Mouse (Mus musculus): ENCODE data around the gene Nrp1. TPM values are rescaled to one million over a fixed set of nuclear protein-coding genes. Genes with fewer than 3 reads are reported as not detected.

Nrp1 gene
- total and polyA plus RNA-seq, 3 experiments = 7.3 to 14.7 (median 11.9) TPM

DNA sequence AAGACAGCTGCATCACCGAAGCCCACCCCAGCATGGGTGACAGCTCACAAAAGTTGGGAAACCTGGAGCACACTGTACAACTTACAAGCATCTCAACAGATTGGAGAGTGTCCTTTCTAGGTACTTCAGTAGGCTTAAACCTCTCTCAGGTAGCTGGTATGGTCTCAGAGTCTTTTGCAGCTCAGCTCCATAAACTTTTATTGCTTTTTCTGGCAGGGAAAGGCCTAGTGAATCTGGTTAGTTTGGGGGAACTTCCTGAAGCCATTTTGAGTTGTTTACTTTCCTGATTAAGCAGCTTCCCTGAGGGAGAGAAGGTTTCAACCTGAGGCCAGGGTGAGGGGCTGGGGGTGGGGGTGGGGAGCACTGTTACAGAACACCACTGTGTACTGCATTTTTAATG is 31.1 kb upstream of the Nrp1 start:
- TF ChIP-seq RAD21 (IDR thresholded peaks at IDR 0.05; ENCODE audit: low read depth, low read length) (no peak), KAT2A (IDR thresholded peaks at IDR 0.05; ENCODE audit: insufficient replicate concordance, low read length) (no peak), ELF1 (IDR thresholded peaks at IDR 0.05; ENCODE audit: low read depth, low read length) (no peak), RCOR1 (conservative IDR thresholded peaks at IDR 0.05; ENCODE audit: low read depth, low read length) (no peak), CHD1 (IDR thresholded peaks at IDR 0.05; ENCODE audit: low read depth, low read length) (no peak), TCF12 (IDR thresholded peaks at IDR 0.05; ENCODE audit: low read depth, low read length) (no peak), MXI1 (IDR thresholded peaks at IDR 0.05; ENCODE audit: low read depth, low read length) (no peak), ZMIZ1 (IDR thresholded peaks at IDR 0.05; ENCODE audit: low read depth, low read length) (no peak), IRF4 (IDR thresholded peaks at IDR 0.05; ENCODE audit: low read depth, low read length) (no peak), GABPA (IDR thresholded peaks at IDR 0.05; ENCODE audit: insufficient replicate concordance, low read depth, low read length) (no peak), NELFE (IDR thresholded peaks at IDR 0.05; ENCODE audit: low read depth, low read length) (no peak), ZNF384 (IDR thresholded peaks at IDR 0.05; ENCODE audit: low read depth, low read length) (no peak), EP300 (IDR thresholded peaks at IDR 0.05; ENCODE audit: low read length) (no peak), MAFK (IDR thresholded peaks at IDR 0.05; ENCODE audit: insufficient replicate concordance, low read length) (no peak), NRF1 (IDR thresholded peaks at IDR 0.05; ENCODE audit: low read depth, low read length) (no peak), POLR2A (IDR thresholded peaks at IDR 0.05; ENCODE audit: low read depth, low read length) (no peak), TBP (conservative IDR thresholded peaks at IDR 0.05; ENCODE audit: low read depth, low read length) (no peak), CTCF (conservative IDR thresholded peaks at IDR 0.05 in 1 of 2, IDR thresholded peaks at IDR 0.05 in 1 of 2; ENCODE audit: low read depth in 2 of 2, low read length in 2 of 2) (no peak), ZKSCAN1 (IDR thresholded peaks at IDR 0.05; ENCODE audit: borderline replicate concordance, low read depth, low read length) (no peak)

DNA sequence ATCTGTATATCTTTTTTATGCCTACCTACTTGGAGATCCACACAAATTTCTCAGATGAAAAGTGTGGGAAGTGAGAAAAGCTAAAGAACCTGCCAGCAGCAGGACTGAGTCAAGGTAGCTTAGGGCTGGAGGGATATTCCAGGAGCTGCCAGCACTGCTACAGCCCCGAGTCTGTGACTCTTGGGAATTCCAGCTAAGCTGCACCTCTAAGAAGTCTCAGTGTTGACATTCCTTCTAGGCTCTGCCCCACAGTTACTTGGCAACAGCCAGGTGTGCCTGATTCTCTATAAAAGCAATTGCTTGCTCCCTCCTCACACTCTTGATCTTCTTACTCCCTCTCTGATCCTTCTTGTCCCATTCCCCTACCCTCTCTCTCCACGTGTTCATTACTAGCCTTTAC is 30.5 kb upstream of the Nrp1 start:
- no peak for DNase-seq (ENCODE audit: extremely low read depth)
- Histone ChIP-seq H3K4me2 (ENCODE audit: insufficient read depth, low read depth, poor library complexity, severe bottlenecking) (no peak overlapping the region), H3K9me3 (replicated peaks; ENCODE audit: low read length) (no peaks in the 10 kb centered on the region), H3K36me3 (replicated peaks in 1 of 2; ENCODE audit: control insufficient read depth in 1 of 2, insufficient read depth in 1 of 2, low read length in 1 of 2) (no peaks in the 10 kb centered on the region), H3K27ac (ENCODE audit: insufficient read depth, low read depth) (no peak overlapping the region), H3K27me3 (replicated peaks) (no peaks in the 10 kb centered on the region), H3K4me3 (replicated peaks in 1 of 3; ENCODE audit: low read depth in 2 of 3, low read length in 2 of 3, poor library complexity in 1 of 3) (no peak overlapping the region), H3K79me2 (replicated peaks; ENCODE audit: control insufficient read depth, extremely low read depth, insufficient read depth, poor library complexity, severe bottlenecking) (no peaks in the 10 kb centered on the region), H3K9ac (ENCODE audit: insufficient read depth, low read depth) (no peak overlapping the region), H3K4me1 (ENCODE audit: control insufficient read depth in 1 of 2, insufficient read depth in 2 of 2) (no peaks in the 10 kb centered on the region)
- in situ Hi-C loops (cut with MboI; ENCODE audit: low pct_ligation_motif_present, low pct_unique_long_range_greater_than_20kb, low sequenced_read_pairs) = no loop called here
- TF ChIP-seq HCFC1 (IDR thresholded peaks at IDR 0.05; ENCODE audit: low read depth, low read length) (no peak), MEF2A (IDR thresholded peaks at IDR 0.05; ENCODE audit: borderline replicate concordance, low read depth, low read length) (no peak)
- dilution Hi-C loops (cut with MboI; ENCODE audit: extremely low pct_ligation_motif_present, extremely low pct_unique_long_range_greater_than_20kb, low sequenced_read_pairs) = no loop called here

More for the DNA sequence above, 31.1 kb upstream of the Nrp1 start:
- Histone ChIP-seq H3K4me2 (ENCODE audit: insufficient read depth, low read depth, poor library complexity, severe bottlenecking) (no peak overlapping the region), H3K36me3 (replicated peaks in 1 of 2; ENCODE audit: control insufficient read depth in 1 of 2, insufficient read depth in 1 of 2, low read length in 1 of 2) (no peaks in the 10 kb centered on the region), H3K9me3 (replicated peaks; ENCODE audit: low read length) (no peaks in the 10 kb centered on the region), H3K4me3 (replicated peaks in 1 of 3; ENCODE audit: low read depth in 2 of 3, low read length in 2 of 3, poor library complexity in 1 of 3) (no peak overlapping the region), H3K27me3 (replicated peaks) (no peaks in the 10 kb centered on the region), H3K9ac (ENCODE audit: insufficient read depth, low read depth) (no peak overlapping the region), H3K79me2 (replicated peaks; ENCODE audit: control insufficient read depth, extremely low read depth, insufficient read depth, poor library complexity, severe bottlenecking) (no peaks in the 10 kb centered on the region), H3K4me1 (ENCODE audit: control insufficient read depth in 1 of 2, insufficient read depth in 2 of 2) (no peaks in the 10 kb centered on the region), H3K27ac (ENCODE audit: insufficient read depth, low read depth) (no peak overlapping the region)
- no peak for DNase-seq (ENCODE audit: extremely low read depth)
- in situ Hi-C loops (cut with MboI; ENCODE audit: low pct_ligation_motif_present, low pct_unique_long_range_greater_than_20kb, low sequenced_read_pairs) = no loop called here
- dilution Hi-C loops (cut with MboI; ENCODE audit: extremely low pct_ligation_motif_present, extremely low pct_unique_long_range_greater_than_20kb, low sequenced_read_pairs) = no loop called here

Measured in CH12.LX (cell line).